19 mouse cellular contexts compared by ENCODE assay signal in genomic region chr12:57102322-57102721, GRCm38 (mm10).
DNase-seq lines count a peak whose midpoint lies in the region; TF ChIP-seq lines count a peak whose summit lies in the region.
"Had no signal": no experiment of that assay in that cellular context is flagged by ENCODE, and none has a peak within 500 bp of the region (broad histone marks: within the 10 kb centered on the region; RNA-seq: fewer than 3 reads in every experiment).

No protein-coding gene starts in this region.

- no peak overlapping the region for H3K27ac ChIP-seq in MEL (ENCODE audit: control insufficient read depth, low read depth, low read length)
- H3K27ac ChIP-seq: embryonic facial prominence, embryonic 13.5 days; embryonic facial prominence, embryonic 15.5 days; forebrain, embryonic 10.5 days; forebrain, embryonic 12.5 days had no signal

- DNase-seq in MEL (ENCODE audit: low read depth, low spot score): peak; percentile 71
- peak; percentile 44 for DNase-seq in MEL-GATA-1-ER (ENCODE audit: extremely low read depth, low read depth)
- DNase-seq in telencephalon, adult 2 months (ENCODE audit: low read depth, low spot score): peak; percentile 11
- no peak for DNase-seq in cerebellum, postnatal 10 days
- DNase-seq in layer of hippocampus, adult 9-10 months (ENCODE audit: low spot score): no peak
- DNase-seq: adrenal gland, adult 2 months; adrenal gland, postnatal 10 days; adrenal gland, postnatal 25 days; cerebellum, adult 11-12 months; cerebellum, adult 2 months; cerebellum, adult 9-10 months; cerebellum, postnatal 14 days; cerebellum, postnatal 36 days; embryo, embryonic 11 days had no signal

- H3K4me3 ChIP-seq in MEL (ENCODE audit: control insufficient read depth in 1 of 2, insufficient read depth in 1 of 2, low read depth in 2 of 2, low read length in 2 of 2): no peak overlapping the region
- H3K4me3 ChIP-seq: embryonic facial prominence, embryonic 13.5 days; embryonic facial prominence, embryonic 15.5 days; erythroblast, embryonic 14.5 days; forebrain, embryonic 10.5 days; forebrain, embryonic 12.5 days had no signal

- H3K9me3 ChIP-seq in MEL (replicated peaks; ENCODE audit: insufficient read depth, low read length): no peaks in the 10 kb centered on the region
- H3K9me3 ChIP-seq: embryonic facial prominence, embryonic 13.5 days; embryonic facial prominence, embryonic 15.5 days; forebrain, embryonic 10.5 days; forebrain, embryonic 12.5 days had no signal

- H3K27me3 ChIP-seq in MEL (ENCODE audit: control insufficient read depth in 1 of 2, insufficient read depth in 2 of 2, low read length in 2 of 2): no peaks in the 10 kb centered on the region
- H3K27me3 ChIP-seq: embryonic facial prominence, embryonic 13.5 days; embryonic facial prominence, embryonic 15.5 days; forebrain, embryonic 12.5 days had no signal

- peaks cover 0 to 17% of the 10 kb centered on the region in 2 experiments; a peak in 2 of 4 replicates for H3K36me3 ChIP-seq in MEL (ENCODE audit: control insufficient read depth in 1 of 2, insufficient read depth in 2 of 2, low read length in 2 of 2)
- H3K36me3 ChIP-seq: embryonic facial prominence, embryonic 13.5 days; embryonic facial prominence, embryonic 15.5 days; forebrain, embryonic 10.5 days; forebrain, embryonic 12.5 days had no signal

- TF ChIP-seq EP300 in MEL (IDR thresholded peaks at IDR 0.05; ENCODE audit: low read depth in 1 of 2, low read length in 2 of 2): peak; percentile 47 to 73; a peak in 3 of 4 replicates

- H3K9ac ChIP-seq in MEL (ENCODE audit: control insufficient read depth, low read depth, low read length, poor library complexity, severe bottlenecking): no peak overlapping the region
- H3K9ac ChIP-seq: embryonic facial prominence, embryonic 13.5 days; embryonic facial prominence, embryonic 15.5 days; forebrain, embryonic 12.5 days had no signal

- no peaks in the 10 kb centered on the region for H3K79me2 ChIP-seq in MEL (ENCODE audit: control insufficient read depth, insufficient read depth, low read length, poor library complexity)

- H3K4me1 ChIP-seq in MEL (ENCODE audit: control insufficient read depth in 1 of 2, insufficient read depth in 2 of 2, low read length in 2 of 2): peaks cover 3 to 8% of the 10 kb centered on the region in 2 experiments
- H3K4me1 ChIP-seq: embryonic facial prominence, embryonic 13.5 days; embryonic facial prominence, embryonic 15.5 days; forebrain, embryonic 10.5 days; forebrain, embryonic 12.5 days had no signal

- no peak for TF ChIP-seq CTCF in MEL (IDR thresholded peaks at IDR 0.05 in 2 of 3, conservative IDR thresholded peaks at IDR 0.05 in 1 of 3; ENCODE audit: control insufficient read depth in 1 of 3, insufficient read depth in 1 of 3, low read depth in 2 of 3, low read length in 3 of 3, poor library complexity in 1 of 3, severe bottlenecking in 1 of 3)

- no peak for TF ChIP-seq RAD21 in MEL (IDR thresholded peaks at IDR 0.05; ENCODE audit: low read depth, low read length)

- TF ChIP-seq POLR2A in MEL (IDR thresholded peaks at IDR 0.05; ENCODE audit: control insufficient read depth in 1 of 2, insufficient read depth in 1 of 2, low read depth in 1 of 2, low read length in 2 of 2, poor library complexity in 1 of 2): no peak

TF ChIP-seq in MEL, 35 proteins besides CTCF, POLR2A, EP300 and RAD21:
- TF ChIP-seq MAX (IDR thresholded peaks at IDR 0.05; ENCODE audit: low read length) (peak; percentile 60), RCOR1 (IDR thresholded peaks at IDR 0.05; ENCODE audit: low read depth, low read length) (peak; percentile 80), MYC (IDR thresholded peaks at IDR 0.05; ENCODE audit: low read depth, low read length) (peak; percentile 69), KAT2A (conservative IDR thresholded peaks at IDR 0.05; ENCODE audit: low read depth, low read length) (no peak)

Comparison
In these comparisons a context has a peak if more than half of its experiments do, and no peak if none do; other contexts are left out.
1. DNase-seq: peak in MEL (single experiment), MEL-GATA-1-ER (single experiment) and telencephalon, adult 2 months (single experiment); none in cerebellum, postnatal 10 days (0 of 2) and layer of hippocampus, adult 9-10 months (single experiment).